Mouse (Mus musculus) kidney, adult 2 months (tissue): Measurements from ENCODE around the gene Tgfbrap1. TPM values are rescaled to one million over a fixed set of nuclear protein-coding genes. Genes with fewer than 3 reads are reported as not detected.

Source experiments
- DNase-seq: peaks from one replicate; pipeline ENCODE4 v3.0.0; 2021
- H3K27ac ChIP-seq: fragments of 200-500 bp; 2 replicates; pipeline ENCODE4 v1.5.1; 2012; ENCODE audit warnings: low read depth, low read length, control low read depth, inconsistent platforms; ENCODE audit not compliant: insufficient read depth
- H3K27me3 ChIP-seq: fragments of 200-500 bp; replicated peaks from 2 replicates; pipeline ENCODE4 v1.6.1; 2012; ENCODE audit warnings: mild to moderate bottlenecking, moderate library complexity, low read length, inconsistent platforms; ENCODE audit not compliant: control insufficient read depth, insufficient read depth
- H3K36me3 ChIP-seq: fragments of 200-500 bp; 2 replicates; pipeline ENCODE4 v1.6.1; 2012; ENCODE audit warnings: mild to moderate bottlenecking, moderate library complexity, low read length, inconsistent platforms; ENCODE audit not compliant: control insufficient read depth, insufficient read depth
- H3K4me1 ChIP-seq: fragments of 200-500 bp; 2 replicates; pipeline ENCODE4 v1.6.1; 2011; ENCODE audit warnings: low read length; ENCODE audit not compliant: control insufficient read depth, insufficient read depth
- H3K4me3 ChIP-seq: fragments of 200-500 bp; 2 replicates; pipeline ENCODE4 v1.5.1; 2011; ENCODE audit warnings: mild to moderate bottlenecking, low read depth, low read length, control low read depth; ENCODE audit not compliant: insufficient read depth
- CTCF ChIP-seq: fragments of 200-500 bp; conservative IDR thresholded peaks from 2 replicates; pipeline ENCODE4 v1.5.1; 2011; ENCODE audit warnings: low read depth, mild to moderate bottlenecking, control low read depth, low read length, moderate library complexity, mixed read lengths; ENCODE audit not compliant: insufficient read depth, insufficient read length
- POLR2A ChIP-seq: fragments of 200-500 bp; IDR thresholded peaks from one replicate; pipeline ENCODE4 v1.6.1; 2011; ENCODE audit warnings: low read depth, low read length, control low read depth
- WGBS: fragments of 180-500 bp; shearing (Covaris S2); methylation state at CpG from one replicate; pipeline ENCODE4 v1.1.7; 2018; 5-methylcytosine and 5-hydroxymethylcytosine counted together
- polyA plus RNA-seq: library from polyadenylated mRNA; depleted of rRNA; stranded (reverse); fragments of >200 nt; gene quantifications from 2 replicates; pipeline ENCODE4 v1.2.3, GENCODE M21; 2012; rRNA removed

Gene Tgfbrap1
- polyA plus RNA-seq = 33.4 and 35.1 TPM in 2 replicates

GRCm38 (mm10) chr1:43098031-43098984 is at the start of gene Tgfbrap1, which contains the start of gene AI597479:
Gene Tgfbrap1 (minus strand): TSS chr1:43098637.
Gene AI597479 (plus strand): TSS chr1:43098710.
- TF ChIP-seq CTCF (no peak), POLR2A (peak; percentile 69)
- Histone ChIP-seq H3K4me1 (no peaks in the 10 kb centered on the region), H3K36me3 (no peaks in the 10 kb centered on the region), H3K27me3 (no peaks in the 10 kb centered on the region), H3K27ac (peak within 1 kb of the TSS; percentile 91), H3K4me3 (peak within 1 kb of the TSS; percentile 78)
- under 1% methylated on average over 57 of the region's 57 CpGs for WGBS
- DNase-seq = peak; percentile 94

GRCm38 (mm10) chr1:43147474-43147873 is 49.0 kb upstream of the Tgfbrap1 start:
- H3K27ac ChIP-seq = no peak overlapping the region; the same call in 1 of the 2 replicates
- WGBS = 75% methylated on average over 2 of the region's 2 CpGs
- no peaks in the 10 kb centered on the region; the same call in 1 of the 2 replicates for H3K36me3 ChIP-seq
- TF ChIP-seq CTCF = no peak
- TF ChIP-seq POLR2A = no peak
- 0 out of 2 replicates have a peak, but pooled peaks cover 4% of the 10 kb centered on the region for H3K4me1 ChIP-seq
- H3K27me3 ChIP-seq = no peaks in the 10 kb centered on the region
- no peak overlapping the region for H3K4me3 ChIP-seq
- DNase-seq = peak; percentile 43

GRCm38 (mm10) chr1:43145388-43145787 is 47.0 kb upstream of the Tgfbrap1 start:
- TF ChIP-seq CTCF (no peak), POLR2A (no peak)
- 0 out of 2 replicates have a peak overlapping the region, but pooled peaks have one; percentile 5 for H3K27ac ChIP-seq
- H3K4me3 ChIP-seq = no peak overlapping the region
- no peaks in the 10 kb centered on the region for H3K36me3 ChIP-seq
- 0 out of 2 replicates have a peak, but pooled peaks cover 2% of the 10 kb centered on the region for H3K4me1 ChIP-seq
- DNase-seq = no peak
- 76% methylated on average over 6 of the region's 6 CpGs for WGBS
- H3K27me3 ChIP-seq = no peaks in the 10 kb centered on the region

- Histone ChIP-seq H3K27me3 (no peaks in the 10 kb centered on the region), H3K4me1 (0 out of 2 replicates have a peak, but pooled peaks cover 2% of the 10 kb centered on the region), H3K4me3 (no peak overlapping the region), H3K27ac (no peak overlapping the region), H3K36me3 (no peaks in the 10 kb centered on the region)
- DNase-seq = no peak
- 76% methylated on average over 8 of the region's 8 CpGs for WGBS
- no peak for TF ChIP-seq POLR2A
- TF ChIP-seq CTCF = no peak
Observed at GRCm38 (mm10) chr1:43144338-43144906, 46.0 kb upstream of the Tgfbrap1 start.

- H3K27me3 ChIP-seq = no peaks in the 10 kb centered on the region
- no peak for DNase-seq
- no peak for TF ChIP-seq POLR2A
- TF ChIP-seq CTCF = no peak
- no peak overlapping the region for H3K4me3 ChIP-seq
- 0 out of 2 replicates have a peak, but pooled peaks cover 2% of the 10 kb centered on the region for H3K4me1 ChIP-seq
- H3K36me3 ChIP-seq = no peaks in the 10 kb centered on the region
- peak overlapping the region; percentile 74 for H3K27ac ChIP-seq
- 75% methylated on average over 4 of the region's 4 CpGs for WGBS
Observed at GRCm38 (mm10) chr1:43143791-43144190, 45.4 kb upstream of the Tgfbrap1 start.

- Histone ChIP-seq H3K36me3 (no peaks in the 10 kb centered on the region), H3K4me1 (0 out of 2 replicates have a peak, but pooled peaks cover 2% of the 10 kb centered on the region), H3K27ac (peak overlapping the region; percentile 74), H3K27me3 (no peaks in the 10 kb centered on the region), H3K4me3 (no peak overlapping the region)
- TF ChIP-seq CTCF = peak; percentile 67
- no peak for TF ChIP-seq POLR2A
- DNase-seq = peak; percentile 45
- 63% methylated on average over 4 of the region's 4 CpGs for WGBS
Observed at GRCm38 (mm10) chr1:43143284-43143683, 44.8 kb upstream of the Tgfbrap1 start.
